Mouse (Mus musculus) ES-Bruce4 (cell line): Measurements from ENCODE around the gene Sod1. TPM values are rescaled to one million over a fixed set of nuclear protein-coding genes. Genes with fewer than 3 reads are reported as not detected.

ENCODE experiments used
- H3K27ac ChIP-seq: 2 replicates; pipeline ENCODE4 v1.5.1; 2012; ENCODE audit warnings: low read length, inconsistent platforms; ENCODE audit not compliant: insufficient read depth
- H3K27me3 ChIP-seq: 2 replicates; pipeline ENCODE4 v1.6.1; 2012; ENCODE audit warnings: mild to moderate bottlenecking, low read length, inconsistent platforms; ENCODE audit not compliant: control insufficient read depth, poor library complexity, insufficient read depth, severe bottlenecking
- H3K36me3 ChIP-seq: 2 replicates; pipeline ENCODE4 v1.6.1; 2012; ENCODE audit warnings: inconsistent platforms, mild to moderate bottlenecking, low read length, moderate library complexity; ENCODE audit not compliant: control insufficient read depth, poor library complexity, insufficient read depth, severe bottlenecking
- H3K4me1 ChIP-seq: one replicate; pipeline ENCODE4 v1.8.1; 2011; ENCODE audit warnings: low read length; ENCODE audit not compliant: control insufficient read depth, insufficient read depth
- H3K4me3 ChIP-seq: 2 replicates; pipeline ENCODE4 v1.5.1; 2011; ENCODE audit warnings: low read depth, mild to moderate bottlenecking, low read length
- H3K9ac ChIP-seq: 2 replicates; pipeline ENCODE4 v1.6.1; 2012; ENCODE audit warnings: low read depth, mild to moderate bottlenecking, inconsistent platforms; ENCODE audit not compliant: poor library complexity, severe bottlenecking
- H3K9me3 ChIP-seq: replicated peaks from 2 replicates; pipeline ENCODE4 v1.6.1; 2012; ENCODE audit warnings: mild to moderate bottlenecking, low read length, inconsistent platforms; ENCODE audit not compliant: control insufficient read depth, poor library complexity, insufficient read depth, severe bottlenecking
- CTCF ChIP-seq: IDR thresholded peaks from one replicate; pipeline ENCODE4 v1.8.1; 2011; ENCODE audit warnings: low read depth, low read length
- EP300 ChIP-seq: IDR thresholded peaks from 2 replicates; pipeline ENCODE4 v1.6.1; 2011; ENCODE audit warnings: low read depth, low read length; ENCODE audit not compliant: insufficient read depth
- POLR2A ChIP-seq: IDR thresholded peaks from one replicate; pipeline ENCODE4 v1.8.1; 2011; ENCODE audit warnings: low read length; ENCODE audit not compliant: insufficient read depth
- polyA plus RNA-seq: library from polyadenylated mRNA; stranded (reverse); fragments of >200 nt; gene quantifications from 2 replicates; pipeline ENCODE4 v1.2.4, GENCODE M21; 2011; ENCODE audit warnings: low read depth; ENCODE audit not compliant: missing spikeins, insufficient read depth, insufficient read length

Sod1 gene
- polyA plus RNA-seq, 1 experiment: 822 TPM

- Histone ChIP-seq H3K27me3 (no peaks in the 10 kb centered on the region; the same call in 1 of the 2 replicates), H3K36me3 (no peaks in the 10 kb centered on the region), H3K27ac (no peak overlapping the region), H3K4me3 (no peak overlapping the region), H3K4me1 (no peaks in the 10 kb centered on the region), H3K9ac (no peak overlapping the region), H3K9me3 (no peaks in the 10 kb centered on the region)
- TF ChIP-seq CTCF (no peak), POLR2A (no peak), EP300 (no peak)
These were observed 17.2 kb upstream of the Sod1 start for GRCm38 (mm10) chr16:90203226-90203962.

GRCm38 (mm10) chr16:90204868-90205267 is 15.7 kb upstream of the Sod1 start:
- TF ChIP-seq CTCF: no peak
- no peak for TF ChIP-seq POLR2A
- no peak for TF ChIP-seq EP300
- H3K27me3 ChIP-seq: no peaks in the 10 kb centered on the region; the same call in 1 of the 2 replicates
- H3K27ac ChIP-seq: no peak overlapping the region
- no peak overlapping the region for H3K4me3 ChIP-seq
- H3K36me3 ChIP-seq: no peaks in the 10 kb centered on the region
- H3K9ac ChIP-seq: no peak overlapping the region
- H3K4me1 ChIP-seq: no peaks in the 10 kb centered on the region
- H3K9me3 ChIP-seq: no peaks in the 10 kb centered on the region

DNA sequence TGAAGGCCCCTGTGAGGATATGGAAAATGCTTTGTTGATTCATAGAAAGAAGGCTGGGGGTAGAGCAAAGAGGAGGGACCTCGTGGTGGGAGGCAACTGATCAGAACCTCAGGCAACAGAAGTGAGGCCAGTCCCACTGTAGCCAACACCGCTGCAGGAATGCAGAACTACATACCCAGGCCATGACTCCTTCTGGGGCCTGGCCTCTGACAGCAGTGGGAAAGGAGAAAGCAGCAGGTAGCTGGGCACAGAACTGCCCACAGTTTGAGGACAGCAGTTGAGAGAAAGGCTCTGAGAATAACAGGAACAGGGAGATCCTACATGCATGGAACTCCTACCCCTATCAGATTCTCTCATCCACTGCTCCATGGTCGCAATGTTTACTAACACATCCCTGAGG is 11.6 kb upstream of the Sod1 start:
- Histone ChIP-seq H3K27ac (no peak overlapping the region), H3K27me3 (no peaks in the 10 kb centered on the region; the same call in 1 of the 2 replicates), H3K9me3 (no peaks in the 10 kb centered on the region), H3K9ac (no peak overlapping the region), H3K4me3 (no peak overlapping the region), H3K4me1 (no peaks in the 10 kb centered on the region), H3K36me3 (no peaks in the 10 kb centered on the region)
- TF ChIP-seq POLR2A (no peak), CTCF (no peak), EP300 (no peak)

DNA sequence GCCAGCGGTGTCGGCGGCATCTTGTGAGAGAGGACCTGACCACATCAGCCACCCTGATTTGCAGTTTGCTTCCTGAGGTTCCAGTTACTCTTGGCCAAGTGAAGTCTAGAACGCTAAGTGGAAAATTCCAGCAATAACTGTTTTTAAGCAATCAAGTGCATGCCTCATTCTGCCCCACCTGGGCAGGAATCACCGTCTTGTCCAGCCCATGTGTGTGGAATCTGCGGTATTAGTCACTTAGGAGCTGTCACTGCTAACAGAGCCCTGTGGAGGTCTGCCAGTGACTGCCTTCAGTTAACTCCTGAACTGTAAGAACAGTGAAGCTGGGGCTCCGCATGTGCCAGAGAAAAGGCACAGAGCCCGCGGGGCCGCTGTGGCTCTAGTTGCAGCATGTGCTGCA is 9.8 kb upstream of the Sod1 start:
- Histone ChIP-seq H3K9ac (no peak overlapping the region), H3K27ac (no peak overlapping the region), H3K4me3 (no peak overlapping the region), H3K9me3 (no peaks in the 10 kb centered on the region), H3K36me3 (no peaks in the 10 kb centered on the region), H3K4me1 (no peaks in the 10 kb centered on the region), H3K27me3 (no peaks in the 10 kb centered on the region)
- TF ChIP-seq EP300 (no peak), CTCF (no peak), POLR2A (no peak)

DNA sequence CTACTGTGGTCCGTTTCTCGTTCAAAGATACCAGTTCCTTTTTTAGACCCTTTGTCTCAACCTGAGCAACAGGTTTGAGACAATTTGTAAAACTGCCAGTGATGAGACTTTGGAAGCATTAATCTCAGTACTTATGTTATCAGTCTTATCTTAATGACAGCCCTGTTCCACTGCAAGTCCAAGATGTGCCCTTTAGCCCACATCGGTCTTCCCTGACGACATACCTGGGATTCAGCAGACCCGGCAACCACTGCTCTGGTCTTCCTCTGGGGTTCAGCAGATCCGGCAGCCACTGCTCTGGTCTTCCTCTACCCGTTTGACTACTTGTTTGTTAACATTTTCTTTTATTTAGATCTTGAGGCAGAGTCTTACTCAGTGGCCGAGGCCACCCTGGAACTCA is 8.8 kb upstream of the Sod1 start:
- TF ChIP-seq CTCF (no peak), POLR2A (no peak), EP300 (no peak)
- no peaks in the 10 kb centered on the region for H3K36me3 ChIP-seq

More for the DNA sequence above, 8.8 kb upstream of the Sod1 start:
- no peak overlapping the region for H3K9ac ChIP-seq
- H3K4me1 ChIP-seq: no peaks in the 10 kb centered on the region
- no peak overlapping the region for H3K27ac ChIP-seq
- H3K4me3 ChIP-seq: no peak overlapping the region
- no peaks in the 10 kb centered on the region for H3K27me3 ChIP-seq
- no peaks in the 10 kb centered on the region for H3K9me3 ChIP-seq
